Mouse (Mus musculus): ENCODE results near the gene Prg3.

Gene Prg3

GRCm38 (mm10) chr2:84996376-84996775 is 8.4 kb downstream of the Prg3 start:
- DNase-seq = no peak

- DNase-seq = no peak
Observed at GRCm38 (mm10) chr2:84999486-85000181, 11.6 kb downstream of the Prg3 start.

GRCm38 (mm10) chr2:85001497-85001896 is 13.5 kb downstream of the Prg3 start:
- no peak for DNase-seq

- DNase-seq = no peak
Observed at GRCm38 (mm10) chr2:85002575-85002974, 14.6 kb downstream of the Prg3 start.

- no peak for DNase-seq
Observed at GRCm38 (mm10) chr2:85004341-85004740, 16.3 kb downstream of the Prg3 start.

- DNase-seq = no peak
Observed at GRCm38 (mm10) chr2:85006600-85006999, 18.6 kb downstream of the Prg3 start.

- DNase-seq = no peak
Observed at GRCm38 (mm10) chr2:85007729-85008128, 19.7 kb downstream of the Prg3 start.

- DNase-seq = no peak
Observed at GRCm38 (mm10) chr2:85009212-85009611, 21.2 kb downstream of the Prg3 start.

- DNase-seq = peak; percentile 24
Observed at GRCm38 (mm10) chr2:85011906-85012604, 24.0 kb downstream of the Prg3 start.

GRCm38 (mm10) chr2:85012679-85013078 is 24.7 kb downstream of the Prg3 start:
- DNase-seq = peak; percentile 28

- DNase-seq = no peak
Observed at GRCm38 (mm10) chr2:85013826-85014587, 26.0 kb downstream of the Prg3 start.

- DNase-seq = no peak
Observed at GRCm38 (mm10) chr2:85014588-85014982, 26.6 kb downstream of the Prg3 start.

- DNase-seq = no peak
Observed at GRCm38 (mm10) chr2:85022043-85022442, 34.0 kb downstream of the Prg3 start.

GRCm38 (mm10) chr2:85026178-85026577 is 38.2 kb downstream of the Prg3 start:
- no peak for DNase-seq

- no peak for DNase-seq
Observed at GRCm38 (mm10) chr2:85027281-85027680, 39.3 kb downstream of the Prg3 start.

- DNase-seq = no peak
Observed at GRCm38 (mm10) chr2:85029897-85030296, 41.9 kb downstream of the Prg3 start.

- no peak for DNase-seq
Observed at GRCm38 (mm10) chr2:85030989-85031388, 43.0 kb downstream of the Prg3 start.

GRCm38 (mm10) chr2:85033121-85033520 is 45.1 kb downstream of the Prg3 start:
- DNase-seq = no peak

GRCm38 (mm10) chr2:85034169-85034568 is 46.2 kb downstream of the Prg3 start:
- DNase-seq = no peak

- DNase-seq = no peak
Observed at GRCm38 (mm10) chr2:85036507-85037046, 48.6 kb downstream of the Prg3 start.

- DNase-seq = peak; percentile 88
Observed at GRCm38 (mm10) chr2:85037047-85038026, 49.3 kb downstream of the Prg3 start, which contains the start of the genes Ssrp1 and P2rx3. Gene Ssrp1 (plus strand): TSS chr2:85037234. Gene P2rx3 (minus strand): TSS chr2:85037462.

- DNase-seq = no peak
Observed at GRCm38 (mm10) chr2:85038336-85038735, 50.3 kb downstream of the Prg3 start.
